Mouse (Mus musculus) forebrain, embryonic 10.5 days (tissue): ENCODE data around the gene Ak2. TPM values are rescaled to one million over a fixed set of nuclear protein-coding genes. Genes with fewer than 3 reads are reported as not detected.

Experiments used
- DNase-seq: peaks from one replicate; pipeline ENCODE4 v3.0.0-alpha.2; 2017; ENCODE audit warnings: low spot score; ENCODE audit errors: extremely low spot score
- H3K27ac ChIP-seq: fragments of 300-500 bp; sonication (generic); 2 replicates; pipeline ENCODE4 v1.5.1; 2016; ENCODE audit warnings: mild to moderate bottlenecking
- H3K27me3 ChIP-seq: fragments of 300-500 bp; sonication (generic); 2 replicates; pipeline ENCODE4 v1.6.1; 2016; ENCODE audit warnings: mild to moderate bottlenecking; ENCODE audit not compliant: poor library complexity, severe bottlenecking
- H3K36me3 ChIP-seq: fragments of 300-500 bp; sonication (generic); replicated peaks from 2 replicates; pipeline ENCODE4 v1.6.1; 2016; ENCODE audit warnings: mild to moderate bottlenecking, moderate library complexity
- H3K4me1 ChIP-seq: fragments of 300-500 bp; sonication (generic); 2 replicates; pipeline ENCODE4 v1.6.1; 2016
- H3K4me3 ChIP-seq: fragments of 300-500 bp; sonication (generic); 2 replicates; pipeline ENCODE4 v1.5.1; 2016; ENCODE audit warnings: mild to moderate bottlenecking, moderate library complexity
- H3K9me3 ChIP-seq: fragments of 300-500 bp; sonication (generic); 2 replicates; pipeline ENCODE4 v1.6.1; 2016; ENCODE audit warnings: mild to moderate bottlenecking, moderate library complexity
- WGBS: fragments of 180-500 bp; shearing (Covaris S2); methylation state at CpG from one replicate; pipeline ENCODE4 v1.1.7; 2016; 5-methylcytosine and 5-hydroxymethylcytosine counted together
- polyA plus RNA-seq: library from polyadenylated mRNA; unstranded; fragments of >200 nt; fragmentation: Nextera tagmentation; extraction: Ambion mirVana; gene quantifications from 2 replicates; pipeline ENCODE4 v1.2.1, GENCODE M21; 2016

The Ak2 gene
- polyA plus RNA-seq, 1 experiment from 2014 or later, result 245 TPM

DNA sequence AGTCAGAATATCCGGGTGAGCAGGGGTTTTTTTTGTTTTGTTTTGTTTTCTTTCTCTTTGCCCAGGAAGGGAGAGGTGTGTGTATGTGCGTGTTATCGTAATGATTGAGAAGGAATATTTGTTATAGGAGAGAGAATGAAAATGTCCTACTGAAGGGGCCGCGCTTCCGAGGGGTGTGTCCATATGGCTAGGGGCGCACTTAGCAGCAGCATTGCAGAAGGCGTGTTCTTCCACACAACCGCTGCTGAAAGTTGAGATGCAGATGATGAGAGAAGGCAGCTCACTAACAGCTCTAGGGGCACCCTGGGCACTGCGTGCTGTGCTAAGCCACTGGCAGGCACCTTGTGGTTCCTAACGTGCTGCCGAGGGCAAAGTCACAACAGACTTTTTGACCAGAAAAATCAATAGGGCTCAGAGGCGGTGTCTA is 67.4 kb downstream of the Ak2 start:
- H3K4me1 ChIP-seq, result peaks cover 31% of the 10 kb centered on the region
- no peaks in the 10 kb centered on the region for H3K27me3 ChIP-seq
- no peaks in the 10 kb centered on the region for H3K9me3 ChIP-seq
- DNase-seq, result peak; percentile 40
- H3K4me3 ChIP-seq, result peak overlapping the region; percentile 77
- WGBS, result 4% methylated on average over 13 of the region's 13 CpGs
- peak overlapping the region; percentile 93 for H3K27ac ChIP-seq
- H3K36me3 ChIP-seq, result no peaks in the 10 kb centered on the region; the same call in 1 of the 2 replicates

- no peak overlapping the region for H3K27ac ChIP-seq
- DNase-seq, result no peak
- peak overlapping the region; percentile 77 for H3K4me3 ChIP-seq
- H3K9me3 ChIP-seq, result no peaks in the 10 kb centered on the region
- no peaks in the 10 kb centered on the region; the same call in 1 of the 2 replicates for H3K36me3 ChIP-seq
- no peaks in the 10 kb centered on the region for H3K27me3 ChIP-seq
- peaks cover 31% of the 10 kb centered on the region for H3K4me1 ChIP-seq
- WGBS, result 56% methylated on average over 4 of the region's 4 CpGs
Observed at GRCm38 (mm10) chr4:129059922-129060321, 68.2 kb downstream of the Ak2 start.

Other genes with a start within 250 kb of the Ak2 start
- gene A3galt2, start 236.6 kb upstream of the Ak2 start, polyA plus RNA-seq, result 0.07 and 0.17 TPM in 2 replicates
- gene Zfp362, start 185.9 kb upstream of the Ak2 start, polyA plus RNA-seq, result 37.1 and 37.3 TPM in 2 replicates
- gene Trim62, start 108.4 kb upstream of the Ak2 start, polyA plus RNA-seq, result 6.8 and 7.4 TPM in 2 replicates
- 10.5 and 12.0 TPM in 2 replicates for gene Azin2, start 29.5 kb upstream of the Ak2 start, polyA plus RNA-seq
- gene Rnf19b, start 66.3 kb downstream of the Ak2 start, polyA plus RNA-seq, result 6.9 and 8.5 TPM in 2 replicates
- 3.3 and 4.6 TPM in 2 replicates for gene Tmem54, start 113.6 kb downstream of the Ak2 start, polyA plus RNA-seq
- gene Hpca, start 130.1 kb downstream of the Ak2 start, polyA plus RNA-seq, result 0.18 and 0.43 TPM in 2 replicates
- 0.56 and 0.93 TPM in 2 replicates for gene Fndc5, start 145.0 kb downstream of the Ak2 start, polyA plus RNA-seq
- 29.4 and 29.7 TPM in 2 replicates for gene S100pbp, start 197.8 kb downstream of the Ak2 start, polyA plus RNA-seq
- gene Yars, start 197.8 kb downstream of the Ak2 start, polyA plus RNA-seq, result 109 and 120 TPM in 2 replicates